Mouse (Mus musculus): ENCODE results near the gene F13b.

The F13b gene

GRCm38 (mm10) chr1:139501258-139501752, at the start of gene F13b:
TSS of gene F13b (plus strand) at chr1:139501702.
- no peak for DNase-seq (ENCODE audit: low spot score in 2 of 2)

GRCm38 (mm10) chr1:139454340-139455225, 46.9 kb upstream of the F13b start, which contains the start of gene Aspm:
TSS of gene Aspm (plus strand) at chr1:139454772.
- DNase-seq (ENCODE audit: low spot score in 2 of 2), result peak; percentile 90

DNA sequence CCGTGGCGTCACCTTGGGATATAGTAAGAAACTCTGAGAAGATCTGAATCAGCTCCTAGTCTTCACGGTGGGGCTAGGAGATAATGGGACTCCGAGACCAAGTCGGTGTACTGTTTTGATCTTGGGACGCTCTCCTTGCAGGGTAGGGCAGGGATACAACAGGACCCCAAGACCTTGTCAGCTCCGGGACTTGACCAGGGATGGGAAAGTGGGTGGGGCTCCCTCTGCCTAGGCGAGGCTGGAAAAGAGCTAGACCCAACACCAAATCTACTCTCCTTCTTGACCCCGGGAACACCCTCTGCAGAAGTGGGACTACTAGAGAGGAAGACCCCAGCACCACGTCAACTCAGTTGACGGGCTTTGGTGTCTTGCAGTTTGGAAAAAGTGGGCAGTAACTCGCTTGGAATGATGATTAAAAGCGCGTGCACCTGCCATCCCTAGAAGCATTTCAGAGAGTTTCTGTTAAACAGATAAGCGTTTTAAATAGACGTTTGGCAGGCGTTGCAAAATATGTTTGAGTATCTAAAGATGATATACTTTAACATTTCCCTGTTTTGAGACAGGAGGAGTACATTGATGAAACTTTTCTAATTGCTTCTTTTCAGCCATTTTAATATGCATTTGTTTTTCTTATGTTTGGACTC, 46.2 kb upstream of the F13b start:
- no peak for DNase-seq (ENCODE audit: low spot score in 2 of 2)

DNA sequence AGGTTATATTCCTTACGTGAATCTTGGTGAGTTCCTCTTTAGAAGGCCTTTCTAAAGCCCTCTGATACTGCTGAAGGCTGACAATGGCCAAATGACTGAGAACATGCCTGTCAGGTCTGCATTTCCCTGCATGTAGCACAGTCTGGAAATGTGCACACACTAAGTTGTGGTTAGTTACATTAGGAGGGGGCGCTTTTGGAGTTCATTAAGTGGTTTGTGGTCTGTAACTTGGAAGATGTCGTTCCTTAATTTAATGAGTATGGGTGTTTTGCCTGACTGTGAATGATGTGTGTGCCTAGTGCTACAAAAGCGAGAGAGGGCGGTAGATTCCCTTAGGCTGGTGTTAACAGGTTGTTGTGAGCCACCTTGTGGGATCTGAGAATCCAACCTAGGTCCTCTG, 40.7 kb upstream of the F13b start:
- DNase-seq (ENCODE audit: low spot score in 2 of 2), result no peak

- DNase-seq (ENCODE audit: low spot score in 2 of 2), result no peak
Observed at GRCm38 (mm10) chr1:139465936-139466335, 35.6 kb upstream of the F13b start.

- no peak for DNase-seq (ENCODE audit: low spot score in 2 of 2)
Observed at GRCm38 (mm10) chr1:139478898-139479297, 22.6 kb upstream of the F13b start.

- no peak for DNase-seq (ENCODE audit: low spot score in 2 of 2)
Observed at GRCm38 (mm10) chr1:139480246-139480645, 21.3 kb upstream of the F13b start.

DNA sequence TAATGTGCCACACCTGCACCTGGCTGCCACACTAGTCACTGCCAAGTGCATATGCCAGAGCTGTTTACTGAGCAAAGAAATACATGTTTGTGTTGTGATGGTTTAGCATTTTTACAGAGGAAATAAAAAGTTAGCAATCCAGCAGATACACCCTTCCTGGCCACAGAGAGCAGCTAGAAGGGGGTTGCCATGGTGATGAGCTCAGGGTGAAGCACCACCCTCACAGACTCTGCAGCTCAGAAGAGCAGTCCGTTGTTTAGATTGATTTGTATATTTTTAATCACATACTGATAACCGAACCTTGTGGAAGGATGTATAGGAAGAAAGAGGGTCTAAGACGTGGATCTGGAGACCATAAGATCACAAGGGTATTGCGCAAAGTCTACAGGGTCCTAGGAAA, 20.4 kb upstream of the F13b start:
- DNase-seq (ENCODE audit: low spot score in 2 of 2), result no peak

- no peak for DNase-seq (ENCODE audit: low spot score in 2 of 2)
Observed at GRCm38 (mm10) chr1:139494630-139495029, 6.9 kb upstream of the F13b start.

DNA sequence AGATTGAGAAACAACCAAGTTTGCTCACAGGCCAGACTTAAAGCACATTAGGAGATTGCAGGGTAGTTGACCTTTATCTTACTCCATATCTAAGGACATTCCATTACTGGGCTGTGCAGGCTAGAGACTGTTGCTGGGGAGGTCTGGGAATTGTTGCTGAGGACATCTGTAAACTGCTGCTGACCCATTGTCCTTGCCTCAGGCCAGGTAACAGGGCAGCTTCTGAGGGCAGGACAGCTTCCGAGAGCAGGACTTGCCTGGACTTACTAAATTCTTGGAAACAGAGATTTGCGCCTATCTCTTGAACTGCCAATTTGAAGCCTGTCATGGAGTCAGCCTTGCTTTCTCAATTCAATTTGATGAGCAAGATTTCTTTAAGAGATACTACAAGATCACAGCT, 6.1 kb upstream of the F13b start:
- no peak for DNase-seq (ENCODE audit: low spot score in 2 of 2)

GRCm38 (mm10) chr1:139496212-139496611, 5.3 kb upstream of the F13b start:
- no peak for DNase-seq (ENCODE audit: low spot score in 2 of 2)

DNA sequence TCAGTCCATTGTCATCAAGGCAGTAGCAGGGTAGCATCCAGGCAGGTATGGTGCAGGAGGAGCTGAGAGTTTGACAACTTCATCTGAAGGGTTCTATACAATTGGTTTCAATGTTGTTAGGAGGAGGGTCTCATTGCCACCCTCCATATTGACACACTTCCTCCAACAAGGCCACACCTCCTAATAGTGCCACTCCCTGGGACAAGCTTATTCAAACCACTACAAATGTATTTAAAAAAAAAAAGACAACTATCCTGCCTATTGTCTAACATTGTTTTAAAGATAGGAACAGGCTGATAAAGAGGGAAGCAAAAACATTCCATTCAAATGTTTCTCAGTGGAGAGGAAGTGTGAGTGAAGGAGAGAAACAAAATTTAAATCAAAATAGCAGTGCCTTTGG, 1.8 kb upstream of the F13b start:
- no peak for DNase-seq (ENCODE audit: low spot score in 2 of 2)

DNA sequence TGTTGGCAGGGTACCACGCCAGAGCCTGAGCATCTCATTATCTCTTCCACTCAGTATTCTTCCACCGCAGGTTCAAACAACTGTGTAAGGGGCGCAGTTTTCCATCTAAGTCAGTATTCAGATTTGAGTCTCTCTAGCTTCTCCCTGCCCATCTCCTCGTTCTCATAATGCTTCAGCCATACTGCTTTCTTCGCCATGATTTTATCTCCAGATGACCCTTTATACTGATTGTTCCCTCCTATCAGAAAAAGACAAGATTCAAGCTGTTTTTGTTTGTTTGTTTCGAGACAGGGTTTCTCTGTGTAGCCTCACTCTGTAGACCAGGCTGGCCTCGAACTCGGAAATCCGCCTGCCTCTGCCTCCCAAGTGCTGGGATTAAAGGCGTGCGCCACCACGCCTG, 13.1 kb downstream of the F13b start:
- no peak for DNase-seq (ENCODE audit: low spot score in 2 of 2)

GRCm38 (mm10) chr1:139548536-139548935, 47.0 kb downstream of the F13b start:
- DNase-seq (ENCODE audit: low spot score in 2 of 2), result no peak

- no peak for DNase-seq (ENCODE audit: low spot score in 2 of 2)
Observed at GRCm38 (mm10) chr1:139551311-139551710, 49.8 kb downstream of the F13b start.

GRCm38 (mm10) chr1:139560024-139560423, 58.5 kb downstream of the F13b start, which contains the start of gene Cfhr1:
TSS of gene Cfhr1 (minus strand) at chr1:139560272.
- no peak for DNase-seq (ENCODE audit: low spot score in 2 of 2)

All from thymus, postnatal 10 days (tissue).